Mouse (Mus musculus) brain, embryonic 14.5 days (tissue): ENCODE results near the gene Pde4d. TPM values are rescaled to one million over a fixed set of nuclear protein-coding genes. Genes with fewer than 3 reads are reported as not detected.

Experiments
- DNase-seq: peaks from one replicate; pipeline ENCODE4 v3.0.0-alpha.2; 2011; ENCODE audit warnings: low read depth
- CTCF ChIP-seq: fragments of 200-500 bp; IDR thresholded peaks from 2 replicates; pipeline ENCODE4 v1.5.1; 2012; ENCODE audit warnings: inconsistent platforms, mild to moderate bottlenecking, moderate library complexity, borderline replicate concordance; ENCODE audit not compliant: insufficient read depth, insufficient read length; ENCODE audit errors: extremely low read depth
- POLR2A ChIP-seq: fragments of 200-500 bp; IDR thresholded peaks from 2 replicates; pipeline ENCODE4 v1.6.1; 2012; ENCODE audit warnings: mild to moderate bottlenecking, inconsistent platforms, borderline replicate concordance; ENCODE audit not compliant: poor library complexity, insufficient read depth, insufficient read length, severe bottlenecking; ENCODE audit errors: extremely low read depth
- polyA plus RNA-seq: library from polyadenylated mRNA; depleted of rRNA; stranded (reverse); fragments of >200 nt; gene quantifications from 2 replicates; pipeline ENCODE4 v1.2.3, GENCODE M21; 2012

Gene Pde4d
- polyA plus RNA-seq, 1 experiment = 34.9 TPM

- TF ChIP-seq POLR2A = no peak
- TF ChIP-seq CTCF = no peak
- DNase-seq = no peak
Observed at GRCm38 (mm10) chr13:109268659-109269322, 819.0 kb downstream of the Pde4d start.

DNA sequence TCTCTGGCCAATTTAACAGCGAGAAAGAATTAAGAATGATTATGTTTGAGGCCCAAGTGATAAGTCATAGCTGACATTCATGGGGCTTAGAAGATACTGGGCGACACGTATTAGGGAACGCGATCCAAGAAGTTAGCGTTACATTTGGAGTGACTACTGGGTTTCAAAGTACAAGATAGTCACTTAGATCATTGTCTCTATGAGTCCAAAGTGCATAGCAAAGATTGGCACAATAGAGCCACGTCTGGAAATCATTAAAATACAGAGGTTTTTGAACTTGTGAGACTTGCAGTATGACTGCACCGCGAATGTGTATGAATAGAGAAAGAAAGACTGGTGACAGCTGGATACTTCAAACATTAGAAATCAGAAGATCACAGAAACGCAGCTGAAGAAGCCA lies 825.1 kb downstream of the Pde4d start:
- TF ChIP-seq CTCF = no peak
- DNase-seq = no peak

- no peak for TF ChIP-seq CTCF
- TF ChIP-seq POLR2A = no peak
- no peak for DNase-seq
Observed at GRCm38 (mm10) chr13:109277792-109278191, 828.0 kb downstream of the Pde4d start.

DNA sequence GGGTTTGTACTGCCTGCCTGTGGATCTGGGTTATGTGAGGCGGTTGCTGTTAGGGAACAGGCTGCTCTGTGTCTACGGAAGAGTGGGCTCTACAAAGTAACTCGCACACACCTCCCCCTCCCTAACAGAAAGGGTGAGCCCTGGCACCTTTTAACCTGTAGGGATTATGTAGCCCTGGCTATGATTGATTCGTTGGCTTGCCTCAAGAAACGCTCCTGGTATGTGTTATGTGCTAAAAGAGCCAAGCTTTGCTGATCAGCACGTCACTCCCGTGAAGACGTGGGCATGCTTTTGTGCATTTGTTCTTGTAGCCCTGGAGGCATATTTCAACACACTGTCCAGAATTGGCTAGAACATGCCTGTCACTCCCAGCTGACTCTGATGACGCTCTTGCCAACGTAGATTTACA lies 828.8 kb downstream of the Pde4d start:
- TF ChIP-seq POLR2A (no peak), CTCF (no peak)
- peak; percentile 74 for DNase-seq

- no peak for TF ChIP-seq POLR2A
- no peak for TF ChIP-seq CTCF
- DNase-seq = no peak
Observed at GRCm38 (mm10) chr13:109279211-109279610, 829.5 kb downstream of the Pde4d start.

DNA sequence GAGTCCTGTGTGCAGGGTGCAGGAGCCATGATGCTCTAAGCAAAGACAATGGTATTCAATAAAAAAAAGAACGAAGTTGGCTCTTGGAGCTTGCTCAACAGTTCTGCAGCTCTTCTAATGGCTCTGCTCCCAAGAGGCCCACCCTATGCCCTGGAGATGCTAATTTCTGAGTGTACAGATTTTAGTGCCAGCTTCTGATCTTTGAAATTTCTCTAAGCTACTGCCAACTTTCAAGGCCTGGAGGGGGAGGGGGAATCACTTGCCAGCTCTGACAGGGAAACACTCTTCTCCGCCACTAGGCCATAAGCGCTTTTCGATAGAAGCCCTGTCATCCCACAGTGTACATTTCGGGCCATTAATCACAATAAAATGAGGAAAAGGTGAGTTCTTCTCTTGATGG lies 830.7 kb downstream of the Pde4d start:
- TF ChIP-seq CTCF (no peak), POLR2A (no peak)
- peak; percentile 63 for DNase-seq

GRCm38 (mm10) chr13:109287465-109287864 lies 837.7 kb downstream of the Pde4d start:
- DNase-seq = no peak
- TF ChIP-seq POLR2A (no peak), CTCF (no peak)

- no peak for DNase-seq
- TF ChIP-seq POLR2A = no peak
- no peak for TF ChIP-seq CTCF
Observed at GRCm38 (mm10) chr13:109290922-109291321, 841.2 kb downstream of the Pde4d start.

- no peak for DNase-seq
- TF ChIP-seq POLR2A (no peak), CTCF (no peak)
Observed at GRCm38 (mm10) chr13:109293011-109293410, 843.3 kb downstream of the Pde4d start.

GRCm38 (mm10) chr13:109296347-109297037 lies 846.7 kb downstream of the Pde4d start:
- TF ChIP-seq POLR2A = no peak
- TF ChIP-seq CTCF = no peak

DNA sequence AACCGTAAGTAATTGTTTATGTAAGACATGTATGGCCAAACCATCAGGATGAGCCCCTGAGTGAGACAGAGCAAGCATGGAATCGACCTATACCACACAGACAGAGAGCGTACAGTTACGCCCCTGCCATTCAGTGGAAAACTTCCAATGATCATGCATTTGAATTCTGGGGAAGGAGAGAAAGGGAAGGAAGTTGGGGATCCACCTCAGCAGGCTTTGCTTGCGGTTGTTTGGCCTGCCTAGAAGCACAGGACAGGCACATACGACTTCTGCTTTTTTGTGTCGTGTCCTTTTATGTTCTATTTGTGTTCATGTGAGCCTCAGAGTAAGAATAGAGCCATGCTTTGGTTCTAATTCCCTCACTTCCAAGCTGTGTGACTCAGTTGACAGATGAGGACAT lies 849.1 kb downstream of the Pde4d start:
- no peak for TF ChIP-seq POLR2A
- DNase-seq = no peak

More at GRCm38 (mm10) chr13:109296347-109297037, 846.7 kb downstream of the Pde4d start:
- DNase-seq = peak; percentile 39

DNA sequence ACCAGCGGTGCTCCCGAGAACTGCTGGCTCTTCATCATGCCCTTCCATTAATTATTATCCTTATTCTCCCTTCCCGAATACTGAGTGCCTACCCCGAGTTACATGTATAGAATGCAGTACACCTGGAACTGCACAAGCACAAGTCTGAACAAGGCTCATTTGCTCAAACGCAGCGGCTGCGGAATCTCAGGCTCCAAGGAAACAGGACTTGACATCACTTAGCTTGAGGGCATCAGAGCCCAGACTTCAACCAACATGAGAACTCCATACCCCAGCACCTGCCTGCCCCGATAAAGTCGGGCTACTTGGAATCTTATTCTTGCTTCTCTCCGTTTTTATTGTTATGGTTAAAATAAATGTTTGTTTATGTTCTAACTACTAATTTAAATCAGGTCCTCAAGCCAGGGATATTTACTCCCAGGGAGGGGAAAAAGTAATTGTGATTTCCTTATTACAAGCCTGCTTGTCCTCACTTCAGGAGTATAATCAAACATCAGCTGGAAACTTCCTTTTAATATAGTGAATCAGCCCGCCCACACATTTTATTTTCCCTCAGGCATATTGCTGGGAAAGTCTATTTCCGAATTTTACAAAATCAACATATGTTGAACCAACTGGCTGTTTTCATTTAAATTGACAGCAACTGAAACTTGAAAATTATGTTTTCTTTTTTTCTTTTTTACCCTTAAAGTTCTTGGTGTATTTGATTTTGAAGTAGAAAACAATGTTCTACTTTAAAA lies 849.9 kb downstream of the Pde4d start:
- TF ChIP-seq CTCF = no peak
- peak; percentile 50 for DNase-seq

DNA sequence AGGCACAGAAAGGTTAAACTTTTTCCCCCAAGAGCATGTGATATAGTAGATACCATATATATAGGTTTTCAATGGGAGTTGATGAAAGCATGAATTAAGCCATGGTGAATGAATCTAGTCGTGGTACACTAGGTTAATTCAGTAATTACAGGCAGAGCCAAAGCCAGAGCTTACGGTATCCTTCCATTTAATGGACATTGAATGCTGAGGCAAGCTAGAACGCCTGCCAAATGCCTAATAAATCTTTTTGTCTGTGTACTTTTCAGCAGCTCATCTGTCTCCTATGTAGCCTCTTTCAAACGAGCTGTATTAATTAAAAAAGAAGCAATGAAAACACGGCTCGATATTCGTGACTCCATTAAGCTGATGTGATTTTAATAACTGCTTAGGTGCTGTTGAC lies 862.8 kb downstream of the Pde4d start:
- DNase-seq = peak; percentile 87
- no peak for TF ChIP-seq POLR2A
- TF ChIP-seq CTCF = no peak

- TF ChIP-seq POLR2A = no peak
- no peak for TF ChIP-seq CTCF
- no peak for DNase-seq
Observed at GRCm38 (mm10) chr13:109315608-109316007, 865.9 kb downstream of the Pde4d start.

DNA sequence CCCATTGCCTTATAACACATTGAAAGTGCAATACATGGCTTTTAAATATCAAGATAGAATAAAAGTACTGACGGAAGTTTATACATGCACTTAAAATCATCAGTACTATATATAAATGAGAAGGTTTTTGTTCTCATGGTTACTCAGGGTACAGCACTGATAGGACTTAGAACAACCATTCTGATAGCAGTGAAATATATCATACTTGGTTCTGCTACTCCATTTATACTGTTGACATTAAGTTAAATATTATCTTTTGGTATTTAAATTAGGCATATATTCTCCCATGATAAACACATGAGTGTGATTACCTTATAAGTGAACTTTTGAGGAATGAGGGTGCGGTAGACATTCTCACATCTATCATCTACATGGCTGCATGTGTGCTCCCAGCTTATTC lies 867.9 kb downstream of the Pde4d start:
- DNase-seq = no peak
- TF ChIP-seq POLR2A (no peak), CTCF (no peak)
